ENCODE assay signal across 15 mouse cellular contexts in the genomic region with DNA sequence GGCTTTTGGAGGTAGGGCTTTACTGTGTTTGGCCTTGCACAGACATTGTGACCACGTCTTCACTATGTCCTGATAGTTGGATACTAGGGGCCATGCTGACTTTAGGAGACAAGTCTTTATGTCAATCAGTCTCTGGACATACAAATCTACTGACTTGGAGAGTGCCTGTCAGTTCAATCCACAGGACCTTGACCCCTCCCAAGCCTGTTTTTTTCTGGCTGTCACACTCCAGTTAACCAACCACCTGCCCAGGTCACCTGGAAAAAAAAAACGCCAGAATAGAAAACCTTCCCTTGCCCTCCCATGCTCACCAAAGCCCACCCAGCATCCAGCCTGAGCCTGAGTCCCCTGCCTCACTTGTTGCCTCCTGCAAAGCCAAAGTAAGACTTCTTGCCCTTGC.
DNase-seq lines count a peak whose midpoint lies in the region.
"Had no signal": no experiment of that assay in that cellular context is flagged by ENCODE, and none has a peak within 500 bp of the region (broad histone marks: within the 10 kb centered on the region; RNA-seq: fewer than 3 reads in every experiment).

No protein-coding gene starts in this region.

- peak; percentile 30 for DNase-seq in heart, adult 11 months
- DNase-seq in heart, adult 18-20 months, result no peak
- peak; percentile 56 for DNase-seq in kidney, adult 9 months
- no peak for DNase-seq in kidney, postnatal 4 days
- DNase-seq in kidney, postnatal 36 days, result peak; percentile 27 to 41
- DNase-seq in kidney, adult 11 months, result no peak
- no peak for DNase-seq in adrenal gland, postnatal 25 days
- DNase-seq: adrenal gland, postnatal 10 days; B cell, adult 2 months; cerebellum, adult 11 months; cerebellum, adult 8-10 months; gastrocnemius, postnatal 10 days; gastrocnemius, postnatal 36 days; heart, postnatal 10 days; heart, postnatal 36 days had no signal

Comparison
In these comparisons a context has a peak if more than half of its experiments do, and no peak if none do; other contexts are left out.
1. DNase-seq: peak in heart, adult 11 months (single experiment), kidney, adult 9 months (single experiment) and kidney, postnatal 36 days (2 of 2); none in heart, adult 18-20 months (0 of 2), kidney, postnatal 4 days (0 of 2), kidney, adult 11 months (single experiment) and adrenal gland, postnatal 25 days (single experiment).